Mouse (Mus musculus) layer of hippocampus, postnatal 10 days (tissue): ENCODE data around the gene Ccdc151. TPM values are rescaled to one million over a fixed set of nuclear protein-coding genes. Genes with fewer than 3 reads are reported as not detected.
A peak's percentile ranks its signal among the peaks of the same experiment; 100 is the strongest.

ENCODE experiments used
- DNase-seq, 2 experiments: peaks; one replicate each; pipeline ENCODE4 v3.0.0; 2021; ENCODE audit warnings: low spot score in 2 of 2
- total RNA-seq, 2 experiments: library from RNA; stranded (reverse); gene quantifications; 2 replicates each; pipeline ENCODE4 v1.2.3; 2021

Ccdc151 gene
- total RNA-seq, 2 experiments from 2014 or later: 5.3 to 5.7 TPM

DNA sequence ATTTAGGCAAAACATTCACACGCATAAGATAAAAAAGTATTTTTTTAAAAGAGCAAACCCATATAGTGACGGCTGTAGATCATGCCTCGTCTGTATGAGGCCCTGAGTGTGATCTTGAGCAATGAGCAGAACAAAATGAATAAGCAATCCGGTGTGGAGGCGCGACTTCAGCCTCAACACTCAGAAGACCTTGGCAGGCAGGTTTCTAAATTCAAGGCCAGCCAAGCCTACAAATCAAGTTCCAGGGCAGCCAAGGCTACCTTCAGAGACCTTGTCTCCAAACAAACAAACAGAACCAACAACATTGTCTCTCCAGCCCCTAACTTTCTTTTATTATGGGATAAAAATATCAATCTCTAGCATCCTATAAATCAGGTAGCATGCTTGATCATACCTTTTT, 2.1 kb downstream of the Ccdc151 start:
- no peak for DNase-seq

DNA sequence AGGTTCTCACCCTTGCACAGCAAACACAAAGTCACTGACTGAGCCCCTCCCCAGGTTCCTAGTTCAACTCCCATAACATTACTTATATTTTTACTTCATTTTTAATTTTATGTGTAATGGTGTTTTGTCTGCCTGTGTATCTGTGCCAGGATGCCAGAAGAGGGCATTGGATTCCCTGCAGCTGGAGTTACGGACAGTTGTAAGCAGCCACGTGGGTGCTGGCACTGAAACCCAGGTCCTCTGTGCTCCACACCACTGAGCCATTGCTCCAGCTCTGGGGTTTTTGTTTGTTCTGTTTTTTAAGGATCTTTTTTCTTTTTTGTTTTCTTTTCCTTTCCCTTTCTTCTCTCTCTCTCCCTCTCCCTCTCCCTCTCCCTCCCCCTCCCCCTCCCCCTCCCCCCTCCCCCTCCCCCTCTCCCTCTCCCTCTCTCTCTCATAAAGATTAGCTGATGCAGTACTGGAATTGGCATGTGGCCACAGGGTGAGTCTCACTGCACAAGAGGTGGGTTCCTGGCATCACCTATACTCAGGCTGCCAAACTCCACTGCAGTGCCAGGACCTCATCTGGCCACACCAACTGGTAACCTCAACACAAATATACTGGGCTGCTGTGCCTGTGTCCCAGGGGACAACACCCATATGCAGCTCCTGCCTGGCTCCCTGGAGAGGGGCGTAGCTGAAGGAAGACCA, 6.1 kb downstream of the Ccdc151 start:
- no peak for DNase-seq

DNA sequence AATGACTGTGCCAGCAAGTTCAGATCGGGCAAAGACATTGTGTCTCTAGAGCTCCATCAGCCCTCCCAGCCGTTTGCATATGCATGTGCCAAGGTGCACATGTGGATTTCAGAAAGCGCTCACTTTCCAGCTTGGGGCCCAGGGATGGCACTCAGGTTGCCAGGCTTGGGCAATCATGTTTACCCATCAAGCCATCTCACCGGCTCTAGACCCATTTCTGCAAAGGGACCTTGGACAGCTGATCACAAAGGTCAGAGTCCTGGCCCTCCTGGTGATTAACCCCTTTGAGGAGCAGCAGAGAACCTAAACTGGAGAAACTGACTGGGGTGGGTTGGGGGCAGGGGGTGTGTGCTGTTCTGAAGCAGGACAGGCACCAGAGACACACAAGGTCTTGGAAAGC, 10.2 kb downstream of the Ccdc151 start:
- DNase-seq: no peak

DNA sequence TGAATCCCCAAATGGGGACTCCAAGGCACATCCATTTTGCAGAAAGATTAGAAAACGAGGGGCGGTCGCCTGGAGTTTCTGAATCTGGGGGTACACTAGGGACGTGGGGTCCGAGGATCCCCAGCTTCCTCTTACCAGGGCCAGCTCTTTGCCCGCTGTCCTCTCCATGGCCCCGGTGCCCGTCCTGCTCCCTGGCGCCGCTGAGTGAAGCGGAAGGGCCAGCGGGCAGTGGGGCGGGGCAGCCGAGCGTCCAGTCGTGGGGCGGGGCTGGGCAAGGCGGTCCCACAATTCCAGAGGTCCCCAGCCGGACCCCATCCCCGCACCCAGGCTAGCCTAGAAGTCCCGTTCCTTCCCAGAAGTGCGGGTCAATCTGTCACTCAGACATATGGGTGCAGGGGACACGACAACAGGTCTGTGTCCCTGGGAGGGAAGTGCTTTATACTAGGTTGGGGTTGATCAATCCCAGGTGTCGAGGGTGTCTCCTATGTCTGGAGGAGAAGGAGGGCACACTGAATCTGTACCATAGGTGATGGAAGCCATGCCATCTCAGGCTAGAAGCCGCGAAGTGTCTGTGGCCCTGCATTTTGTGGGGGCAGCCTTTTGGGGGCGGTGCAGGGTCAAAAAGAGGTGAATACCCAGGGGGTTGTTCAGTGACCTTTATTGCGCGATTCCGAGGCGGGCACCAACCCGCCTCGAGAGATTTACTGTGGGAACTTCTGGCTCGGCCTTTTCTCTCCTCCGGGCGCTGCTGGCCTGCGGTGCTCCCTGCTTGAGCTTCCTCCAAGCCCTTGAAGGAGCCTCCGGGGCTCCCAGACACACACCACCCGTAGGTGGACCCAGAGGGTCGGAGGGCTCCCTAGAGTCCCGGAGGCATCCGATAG, 13.0 kb downstream of the Ccdc151 start, which contains the start of gene Rgl3:
TSS of gene Rgl3 (minus strand) at position 217 of the 881 bp plus-strand sequence.
- DNase-seq: no peak

DNA sequence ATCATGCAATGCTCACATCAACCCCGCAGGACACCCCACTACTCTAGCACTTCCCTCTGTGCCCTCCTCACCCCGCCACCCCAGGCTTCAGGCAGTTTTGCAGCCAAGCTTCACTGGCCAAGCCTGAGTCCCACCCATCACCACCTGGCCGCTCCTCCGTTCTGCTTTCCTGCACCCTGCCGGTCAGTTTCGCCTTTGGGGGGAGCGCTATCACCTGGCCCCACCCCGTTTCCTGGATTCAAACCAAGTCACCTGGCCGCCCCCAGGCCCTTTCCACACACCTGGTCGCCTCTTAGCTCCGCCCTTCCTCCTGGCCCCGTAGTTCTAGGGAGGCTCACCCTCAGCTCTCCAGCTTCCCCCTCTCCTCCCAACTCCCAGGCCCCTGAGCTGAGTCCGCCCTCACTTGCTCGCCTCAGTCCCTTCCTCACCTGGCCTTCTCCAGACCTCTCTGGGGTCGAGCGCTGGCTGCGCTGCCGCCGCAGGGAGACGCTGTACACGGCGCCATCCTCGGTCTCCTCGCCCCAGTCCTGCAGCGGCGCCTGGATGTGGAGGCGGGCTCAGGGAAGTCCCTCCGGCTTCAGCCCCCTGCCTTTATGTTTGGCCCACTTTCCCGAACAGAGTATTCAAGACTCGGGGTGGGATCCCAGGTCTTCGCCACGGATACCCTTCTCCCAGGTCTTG, 13.9 kb downstream of the Ccdc151 start:
- DNase-seq: no peak

DNA sequence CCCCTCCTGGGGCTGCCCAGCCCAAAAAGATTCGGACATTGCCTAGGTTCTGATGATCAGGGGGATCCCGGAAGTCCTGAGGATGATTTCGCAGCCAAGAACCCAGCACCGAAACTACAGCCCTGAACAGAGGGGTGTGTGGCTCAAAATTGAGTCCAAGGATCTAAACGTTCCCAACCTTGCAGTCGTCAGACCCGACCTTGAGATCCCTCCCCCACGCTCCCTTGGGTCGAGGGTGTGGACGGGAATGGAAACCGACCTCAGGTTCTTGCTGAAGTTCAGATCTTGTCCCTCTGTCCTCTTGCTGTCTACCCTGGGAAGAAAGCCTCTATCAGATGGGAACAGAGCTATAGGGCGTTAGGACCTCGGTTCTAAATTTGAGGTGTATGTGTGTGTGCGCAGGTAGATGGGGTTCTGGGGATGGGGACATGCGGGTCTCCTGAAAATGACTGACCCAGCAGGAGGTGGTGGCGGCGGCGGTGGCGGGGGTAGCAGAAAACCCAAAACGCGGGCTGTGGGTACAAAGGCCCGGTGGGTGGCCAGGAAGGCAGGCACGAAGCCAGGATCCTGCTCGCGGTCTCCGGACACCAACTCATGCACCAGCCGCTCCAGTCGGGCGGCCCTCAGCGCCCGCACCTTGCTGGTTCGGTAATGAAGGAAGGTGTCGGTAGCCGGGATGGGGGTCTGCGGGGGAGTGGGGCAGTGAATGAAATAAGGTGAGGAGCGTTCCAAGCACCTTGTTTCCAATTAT, 14.7 kb downstream of the Ccdc151 start:
- DNase-seq: no peak

DNA sequence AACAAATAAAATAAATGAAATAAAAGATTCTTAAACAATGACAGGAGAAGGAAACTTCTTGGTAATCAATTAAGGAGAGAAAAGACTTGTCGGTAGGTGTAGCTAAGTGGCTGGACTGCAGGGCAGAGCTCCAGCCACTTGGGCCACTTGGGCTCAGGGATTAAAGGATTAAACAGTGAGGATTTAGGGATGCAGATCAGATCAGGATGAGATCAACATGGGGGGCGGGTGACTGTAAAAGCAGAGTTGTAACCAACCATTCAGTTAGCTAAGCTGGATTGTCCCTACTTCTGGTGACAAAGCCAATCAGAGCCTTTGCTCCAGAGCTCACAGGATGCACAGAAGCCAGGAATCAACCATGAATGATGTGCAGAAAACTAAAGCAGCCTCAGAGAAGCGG, 18.5 kb downstream of the Ccdc151 start:
- DNase-seq: no peak

DNA sequence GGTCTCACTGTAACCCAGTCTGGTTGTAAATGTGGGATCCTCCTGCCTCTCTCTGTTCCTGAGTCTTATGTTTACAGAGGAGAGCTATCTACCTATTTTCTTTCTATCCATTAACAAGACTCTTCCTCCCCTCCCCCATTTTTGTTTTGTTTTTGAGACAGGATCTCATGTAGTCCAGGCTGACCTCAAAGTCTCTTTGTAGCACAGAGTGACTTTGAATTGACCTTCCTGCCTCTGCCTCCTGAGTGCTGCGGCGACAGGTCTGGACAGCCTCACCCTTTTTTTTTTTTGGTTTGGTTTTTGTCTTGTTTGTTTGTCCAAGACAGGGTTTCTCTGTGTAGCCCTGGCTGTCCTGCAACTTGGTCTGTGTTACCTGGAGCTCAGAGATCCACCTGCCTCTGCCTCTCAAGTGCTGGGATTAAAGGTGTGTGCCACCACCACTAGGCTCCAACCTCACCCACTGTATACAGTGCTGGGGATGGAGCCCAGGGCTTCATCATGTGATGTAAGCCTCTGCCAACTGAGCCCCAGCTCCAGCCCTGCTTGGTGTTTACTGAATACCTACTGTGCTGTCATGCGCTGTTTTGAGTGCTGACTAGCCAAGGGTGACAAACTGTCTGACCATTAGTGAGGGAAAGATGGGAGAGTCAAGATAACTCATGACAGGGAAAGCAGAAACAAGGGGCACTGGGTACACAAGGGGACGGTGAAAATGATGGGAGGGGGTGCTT, 23.9 kb downstream of the Ccdc151 start:
- DNase-seq: no peak

DNA sequence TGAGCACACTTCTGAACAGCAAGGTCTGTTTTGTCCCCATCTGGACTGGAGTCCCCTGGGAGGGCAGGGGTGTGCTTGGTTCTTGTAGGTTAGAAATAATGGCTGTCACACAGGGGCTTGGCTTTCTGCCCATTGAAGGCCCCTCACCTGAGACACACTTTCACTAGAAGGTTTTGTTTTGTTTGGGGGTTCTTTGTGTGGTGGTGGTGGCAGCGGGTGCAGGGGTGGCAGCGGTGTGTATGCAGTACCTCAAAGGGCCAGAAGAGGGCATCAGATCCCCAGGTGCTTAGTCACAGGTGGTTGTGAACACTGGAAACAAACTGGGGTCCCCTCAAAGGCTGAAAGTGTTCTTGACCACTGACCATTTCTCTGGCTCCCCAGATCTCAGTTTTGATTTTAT, 24.5 kb downstream of the Ccdc151 start:
- peak in 1 of 2 experiments; percentile 36 for DNase-seq

DNA sequence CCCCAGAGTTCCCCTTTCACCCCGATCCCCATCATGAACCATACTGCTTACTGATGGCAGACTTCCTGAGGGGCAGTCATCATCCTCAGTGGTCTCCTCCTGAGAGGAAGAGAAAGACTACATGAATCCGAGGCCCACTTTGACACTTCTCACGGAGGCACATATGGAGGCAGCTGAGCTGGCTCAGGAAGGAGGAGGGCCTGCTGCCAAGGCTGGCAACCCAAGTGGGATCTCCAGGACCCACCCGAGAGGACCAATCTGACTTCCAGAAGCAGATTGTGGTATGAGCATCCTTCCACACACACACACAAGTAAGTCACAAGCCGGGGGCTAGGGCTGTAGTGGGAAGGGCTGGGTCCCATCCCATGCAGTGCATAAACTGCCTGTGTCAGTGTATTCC, 25.1 kb downstream of the Ccdc151 start:
- no peak for DNase-seq

DNA sequence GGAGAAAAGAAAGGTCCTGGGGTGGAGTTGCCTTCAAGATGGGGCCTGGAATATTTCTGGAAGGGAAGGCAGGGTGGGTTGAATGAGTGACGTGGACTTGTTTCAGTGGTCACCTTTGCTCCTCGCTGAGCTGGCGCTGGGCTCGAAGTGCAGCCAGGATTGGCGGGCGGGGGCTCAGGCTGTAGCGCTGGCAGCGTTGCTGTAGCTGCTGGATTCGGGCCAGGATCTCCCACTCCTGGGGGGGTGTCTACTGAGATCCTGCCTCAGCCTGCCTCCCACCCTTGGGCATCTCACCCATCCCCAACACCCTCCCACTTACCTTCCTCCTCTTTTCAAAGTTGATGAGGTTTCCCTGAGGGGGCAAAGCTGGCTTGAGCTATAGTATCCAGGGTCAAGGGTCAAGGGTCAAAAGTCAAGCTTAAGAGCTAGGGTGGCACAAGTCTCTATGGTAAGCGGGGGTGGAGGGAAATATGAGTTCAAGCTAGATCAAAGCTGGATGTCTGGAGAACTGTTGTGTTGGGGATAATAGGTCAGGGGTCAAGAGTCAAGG, 25.7 kb downstream of the Ccdc151 start:
- no peak for DNase-seq

DNA sequence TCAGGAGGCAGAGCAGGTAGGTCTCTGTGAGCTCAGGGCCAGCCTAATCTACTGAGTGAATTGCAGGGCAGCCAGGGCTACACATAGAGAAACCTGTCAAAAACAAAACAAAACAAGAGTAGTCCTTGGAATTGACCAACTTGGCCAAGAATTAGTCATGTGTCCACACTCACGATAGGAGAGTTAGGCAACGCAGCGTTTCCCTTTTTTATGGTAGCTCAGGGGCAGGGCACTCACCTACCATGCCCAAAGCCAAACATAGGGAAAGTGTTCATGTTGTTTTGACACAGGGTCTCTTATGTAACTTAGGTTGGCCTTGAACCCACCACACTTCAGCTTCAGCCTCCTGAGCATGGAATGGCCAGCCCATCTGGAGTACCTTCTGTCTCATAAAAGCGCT, 33.1 kb downstream of the Ccdc151 start:
- no peak for DNase-seq

DNA sequence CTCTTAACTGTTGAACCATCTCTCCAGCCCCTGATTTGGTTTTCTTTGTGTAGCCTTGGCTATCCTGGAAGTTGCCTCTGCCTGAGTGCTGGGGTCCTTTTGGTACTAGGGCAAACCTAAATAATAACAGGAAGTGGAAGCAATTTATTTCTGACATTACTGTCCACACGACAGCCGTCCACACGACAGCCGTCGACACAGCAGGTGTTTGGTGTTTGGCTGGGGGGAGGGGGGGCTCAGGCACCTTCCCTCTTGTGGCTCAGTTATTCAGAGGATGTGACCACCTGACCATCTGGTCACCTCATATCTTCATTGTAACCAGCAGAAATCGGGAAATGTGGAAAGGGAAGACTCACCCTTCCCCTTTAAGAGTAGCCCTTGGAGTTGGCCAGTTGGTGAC, 33.6 kb downstream of the Ccdc151 start:
- no peak for DNase-seq

DNA sequence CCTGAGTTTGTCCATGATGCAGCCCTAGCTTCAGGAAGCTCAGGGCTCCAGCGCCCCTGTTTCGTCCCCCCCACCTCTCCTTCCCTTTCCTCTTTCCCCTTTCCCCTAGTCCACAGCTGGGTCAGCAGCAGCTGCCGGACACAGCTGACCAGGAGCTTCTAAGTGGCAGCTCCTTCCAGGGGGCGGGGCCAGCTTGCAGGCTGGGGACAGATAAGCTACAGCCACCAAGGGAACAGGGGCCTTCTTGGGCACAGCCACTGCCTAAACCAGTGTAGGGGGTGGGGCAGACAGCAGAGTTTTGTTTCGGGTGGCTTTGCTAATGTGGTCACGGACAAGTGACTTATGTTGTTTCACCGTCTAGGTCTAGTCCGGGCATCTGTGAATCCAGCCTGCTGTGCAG, 39.0 kb downstream of the Ccdc151 start, which contains the start of gene Epor:
TSS of gene Epor (minus strand) at position 90 of the 400 bp plus-strand sequence.
- no peak for DNase-seq

DNA sequence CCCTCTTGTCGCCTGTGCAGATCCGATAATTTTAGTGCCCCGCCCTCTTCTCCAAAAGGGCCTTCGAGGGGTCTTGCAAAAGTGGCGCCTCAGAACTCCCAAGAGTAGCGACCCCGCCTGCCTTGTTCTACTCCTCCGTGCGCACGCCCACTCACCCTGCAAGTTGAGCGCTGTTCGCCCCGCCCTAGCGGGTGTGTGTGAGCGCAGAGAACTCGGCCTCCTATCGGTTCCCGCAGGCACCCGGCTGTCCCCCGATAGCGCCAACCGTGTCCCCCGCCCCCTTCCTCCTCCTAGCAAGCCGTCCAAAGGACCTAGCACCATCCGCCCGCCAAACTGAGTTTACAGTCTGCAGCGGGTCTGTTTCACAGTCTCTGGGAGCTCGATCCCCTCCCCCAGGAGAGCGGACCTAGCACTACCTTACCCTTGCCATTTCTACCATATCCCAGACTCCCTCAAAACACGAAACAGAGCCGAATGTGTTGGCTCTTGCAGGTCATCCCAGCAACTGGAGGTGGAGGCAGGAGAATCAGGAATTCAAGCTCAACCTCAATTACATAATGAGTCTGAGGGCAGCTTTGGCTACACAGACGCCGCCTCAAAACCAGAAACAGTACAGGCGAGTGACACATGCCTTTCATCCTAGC, 39.9 kb downstream of the Ccdc151 start:
- DNase-seq: peak; percentile 61 to 70

DNA sequence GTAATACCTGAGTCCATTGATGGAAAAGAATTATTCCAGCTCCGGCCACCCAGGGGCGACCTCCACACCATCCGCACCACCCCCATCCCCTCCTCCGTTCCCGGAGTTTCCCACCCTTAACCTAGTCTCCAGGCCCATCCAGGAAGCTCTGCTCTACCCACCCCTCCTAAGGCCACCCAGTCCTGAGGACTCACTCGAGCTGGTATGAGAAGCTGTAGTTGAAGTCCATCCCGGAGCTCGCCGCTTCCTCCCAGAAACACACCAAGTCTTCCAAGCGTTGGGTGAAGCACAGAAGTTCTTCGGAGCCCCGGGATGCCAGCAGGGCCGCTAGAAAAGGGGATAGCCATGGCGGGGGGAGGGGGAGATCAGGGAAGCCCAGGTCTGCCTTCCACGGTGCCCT, 40.4 kb downstream of the Ccdc151 start:
- DNase-seq: no peak

DNA sequence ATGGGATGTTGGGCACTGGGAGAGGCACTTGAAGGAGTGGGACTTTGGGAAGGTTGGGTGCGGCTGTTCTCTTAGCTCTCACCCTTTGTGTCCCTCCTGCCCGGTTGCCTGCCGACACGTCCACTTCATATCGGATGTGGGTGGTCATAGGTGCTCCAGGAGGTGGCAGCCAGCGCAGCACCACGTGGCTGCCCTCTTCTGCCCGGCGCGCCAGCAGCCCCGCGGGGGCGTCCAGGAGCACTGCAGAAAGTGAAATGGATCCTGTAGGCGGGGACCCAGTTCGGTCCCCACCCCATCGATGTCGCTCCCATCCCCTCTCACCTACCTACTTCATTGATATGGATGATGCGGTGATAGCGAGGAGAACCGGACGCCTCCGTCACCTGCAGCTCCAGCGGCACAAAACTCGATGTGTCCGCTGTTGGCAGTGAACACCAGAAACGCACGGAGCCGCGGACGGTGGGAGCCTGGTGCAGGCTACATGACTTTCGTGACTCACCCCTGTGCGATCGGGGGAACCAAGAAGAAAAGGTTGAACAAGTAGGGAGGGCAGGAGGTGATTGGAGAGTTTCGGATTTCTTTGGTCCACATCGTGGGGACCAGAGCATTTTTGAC, 41.0 kb downstream of the Ccdc151 start:
- no peak for DNase-seq

DNA sequence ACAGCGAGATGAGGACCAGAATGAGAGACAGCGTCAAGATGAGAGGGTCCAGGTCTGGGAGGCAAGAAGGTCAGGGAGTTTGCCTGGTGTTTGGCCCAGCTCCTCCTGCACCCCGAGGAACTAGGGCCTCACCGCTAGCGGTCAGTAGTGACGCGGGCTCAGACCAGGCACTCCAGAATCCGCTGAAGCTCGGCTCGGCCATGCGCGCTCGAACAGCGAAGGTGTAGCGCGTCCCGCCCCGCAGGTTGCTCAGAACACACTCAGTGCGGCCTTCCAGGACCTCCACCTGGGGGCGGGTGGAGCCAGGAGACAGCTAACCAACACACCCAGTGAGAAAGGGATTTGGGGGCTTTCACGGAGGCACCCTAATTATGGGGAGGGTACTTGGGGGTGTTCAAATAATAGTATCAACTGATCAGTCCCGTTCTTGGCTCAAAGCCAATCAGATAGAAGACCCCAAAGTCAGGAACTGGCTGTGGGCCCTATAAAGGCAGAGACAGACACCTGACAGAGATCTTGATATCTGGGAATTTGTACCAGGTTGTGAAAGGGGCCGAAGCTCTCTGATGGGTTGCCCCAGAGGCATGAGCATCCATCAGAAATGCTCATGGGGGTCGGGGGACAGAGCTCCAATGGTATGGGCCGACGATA, 41.8 kb downstream of the Ccdc151 start:
- DNase-seq: no peak

DNA sequence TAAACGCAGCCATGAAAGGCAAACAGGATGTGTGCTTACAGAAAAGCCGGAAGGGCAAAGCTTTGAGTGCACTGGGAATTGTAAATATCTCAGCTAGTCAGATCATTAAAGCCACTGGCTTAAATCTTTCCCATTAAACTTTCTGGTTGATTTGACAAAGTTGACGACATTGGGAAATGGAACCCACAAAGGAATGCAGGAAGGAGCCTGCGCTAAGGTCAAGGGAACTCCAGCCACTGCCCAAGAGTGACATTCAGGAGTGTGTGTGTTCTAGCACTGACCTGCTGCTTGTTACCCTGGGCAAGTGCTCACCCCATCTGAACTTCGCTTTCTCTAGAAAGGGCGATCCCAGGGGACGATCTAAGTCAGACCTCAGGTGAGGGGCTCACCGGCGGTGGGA, 42.3 kb downstream of the Ccdc151 start:
- DNase-seq: no peak
